Mouse (Mus musculus) CH12.LX (cell line): Measurements from ENCODE around the gene Mcrip1. TPM values are rescaled to one million over a fixed set of nuclear protein-coding genes. Genes with fewer than 3 reads are reported as not detected.

Source experiments
- DNase-seq: peaks from one replicate; pipeline ENCODE4 v3.0.0-alpha.2; 2013; ENCODE audit errors: extremely low read depth
- H3K27ac ChIP-seq: 2 replicates; pipeline ENCODE4 v1.5.1; 2012; ENCODE audit warnings: low read depth, mild to moderate bottlenecking, control low read depth, moderate library complexity; ENCODE audit not compliant: insufficient read depth
- H3K27me3 ChIP-seq: replicated peaks from 2 replicates; pipeline ENCODE3; 2012; ENCODE audit warnings: inconsistent platforms
- H3K36me3 ChIP-seq, 2 experiments: replicated peaks in 1 of 2; 2 replicates each; pipeline versions ENCODE3 to v1.6.1; 2012; ENCODE audit warnings: inconsistent platforms in 1 of 2, low read length in 1 of 2, mild to moderate bottlenecking in 1 of 2, mixed read lengths in 1 of 2, moderate library complexity in 1 of 2; ENCODE audit not compliant: control insufficient read depth in 1 of 2, insufficient read depth in 1 of 2
- H3K4me1 ChIP-seq, 2 experiments: 2 replicates each; pipeline ENCODE4 v1.6.1; 2012; ENCODE audit warnings: inconsistent platforms in 1 of 2, moderate library complexity in 1 of 2; ENCODE audit not compliant: insufficient read depth in 2 of 2, control insufficient read depth in 1 of 2
- H3K4me2 ChIP-seq: 2 replicates; pipeline ENCODE4 v1.6.1; 2012; ENCODE audit warnings: low read depth, mild to moderate bottlenecking, control low read depth; ENCODE audit not compliant: poor library complexity, insufficient read depth, severe bottlenecking
- H3K4me3 ChIP-seq, 3 experiments: fragments of 150-350 bp in 1 of 3; sonication (generic) in 1 of 3; replicated peaks in 1 of 3; 2 replicates each; pipeline versions ENCODE3 to v1.5.1; 2011 to 2012; ENCODE audit warnings: low read depth in 2 of 3, low read length in 2 of 3, mild to moderate bottlenecking in 2 of 3, moderate library complexity in 2 of 3, control low read depth in 1 of 3, improper control_type of control experiment in 1 of 3, inconsistent platforms in 1 of 3, mixed read lengths in 1 of 3; ENCODE audit not compliant: poor library complexity in 1 of 3
- H3K79me2 ChIP-seq: replicated peaks from 2 replicates; pipeline ENCODE4 v1.6.1; 2012; ENCODE audit warnings: mild to moderate bottlenecking, moderate library complexity; ENCODE audit not compliant: control insufficient read depth, poor library complexity, insufficient read depth, severe bottlenecking; ENCODE audit errors: extremely low read depth
- H3K9ac ChIP-seq: 2 replicates; pipeline ENCODE4 v1.6.1; 2012; ENCODE audit warnings: low read depth, mild to moderate bottlenecking, control low read depth, moderate library complexity; ENCODE audit not compliant: insufficient read depth
- H3K9me3 ChIP-seq: replicated peaks from 2 replicates; pipeline ENCODE3; 2012; ENCODE audit warnings: low read length, inconsistent platforms, mixed read lengths
- BHLHE40 ChIP-seq: IDR thresholded peaks from 2 replicates; pipeline ENCODE4 v1.6.1; 2011; ENCODE audit warnings: mild to moderate bottlenecking, low read depth, low read length, improper control_type of control experiment
- ELF1 ChIP-seq: IDR thresholded peaks from 2 replicates; pipeline ENCODE4 v1.6.1; 2014; ENCODE audit warnings: low read depth, mild to moderate bottlenecking, inconsistent platforms, low read length, improper control_type of control experiment
- GABPA ChIP-seq: IDR thresholded peaks from 2 replicates; pipeline ENCODE4 v1.6.1; 2012; ENCODE audit warnings: low read depth, low read length, improper control_type of control experiment, inconsistent platforms; ENCODE audit not compliant: insufficient replicate concordance
- HCFC1 ChIP-seq: IDR thresholded peaks from 2 replicates; pipeline ENCODE4 v1.6.1; 2012; ENCODE audit warnings: low read depth, mild to moderate bottlenecking, inconsistent platforms, low read length, improper control_type of control experiment
- JUN ChIP-seq: IDR thresholded peaks from 2 replicates; pipeline ENCODE4 v1.6.1; 2011; ENCODE audit warnings: low read depth, mild to moderate bottlenecking, low read length, improper control_type of control experiment, moderate library complexity; ENCODE audit not compliant: insufficient read depth
- KAT2A ChIP-seq: IDR thresholded peaks from 2 replicates; pipeline ENCODE4 v1.6.1; 2012; ENCODE audit warnings: low read length, improper control_type of control experiment, inconsistent platforms; ENCODE audit not compliant: insufficient replicate concordance
- MAZ ChIP-seq: IDR thresholded peaks from 2 replicates; pipeline ENCODE4 v1.6.1; 2012; ENCODE audit warnings: low read depth, mild to moderate bottlenecking, inconsistent platforms, low read length, improper control_type of control experiment, moderate library complexity
- MYC ChIP-seq: IDR thresholded peaks from 2 replicates; pipeline ENCODE4 v1.6.1; 2011; ENCODE audit warnings: low read depth, mild to moderate bottlenecking, improper control_type of control experiment, low read length
- NELFE ChIP-seq: IDR thresholded peaks from 2 replicates; pipeline ENCODE4 v1.6.1; 2011; ENCODE audit warnings: low read depth, low read length, improper control_type of control experiment
- PAX5 ChIP-seq: IDR thresholded peaks from 2 replicates; pipeline ENCODE4 v1.6.1; 2012; ENCODE audit warnings: low read length, inconsistent platforms, mixed read lengths
- POLR2A ChIP-seq: IDR thresholded peaks from 2 replicates; pipeline ENCODE4 v1.6.1; 2011; ENCODE audit warnings: low read depth, mild to moderate bottlenecking, improper control_type of control experiment, low read length
- RCOR1 ChIP-seq: conservative IDR thresholded peaks from 2 replicates; pipeline ENCODE4 v1.6.1; 2012; ENCODE audit warnings: low read depth, mild to moderate bottlenecking, inconsistent platforms, low read length, improper control_type of control experiment
- SIN3A ChIP-seq: IDR thresholded peaks from 2 replicates; pipeline ENCODE4 v1.6.1; 2012; ENCODE audit warnings: low read length, improper control_type of control experiment, inconsistent platforms
- ZC3H11A ChIP-seq: IDR thresholded peaks from 2 replicates; pipeline ENCODE4 v1.6.1; 2012; ENCODE audit warnings: low read depth, mild to moderate bottlenecking, inconsistent platforms, low read length, improper control_type of control experiment
- dilution Hi-C: fragments of 300-500 bp; cut with MboI; formaldehyde crosslinking; loops from 2 replicates; pipeline ENCODE4 v1.14.3; 2020; ENCODE audit warnings: low sequenced_read_pairs; ENCODE audit not compliant: extremely low pct_unique_long_range_greater_than_20kb, extremely low pct_ligation_motif_present
- in situ Hi-C: fragments of 300-500 bp; cut with MboI; formaldehyde crosslinking; loops from 3 replicates; pipeline ENCODE4 v1.14.3; 2019; ENCODE audit warnings: low sequenced_read_pairs, low pct_ligation_motif_present, low pct_unique_long_range_greater_than_20kb, mixed read lengths
- polyA plus RNA-seq: library from polyadenylated mRNA; unstranded; fragments of >175 nt; gene quantifications from 2 replicates; pipeline ENCODE4 v1.2.1, GENCODE M21; 2012; ENCODE audit warnings: low read depth; ENCODE audit not compliant: insufficient read length
- total RNA-seq, 2 experiments: library from RNA; depleted of rRNA; stranded (reverse); fragments of 300-350 nt in 1 of 2; fragments of >200 nt in 1 of 2; gene quantifications; 2 replicates each; pipeline ENCODE4 v1.2.3; 2012 to 2014

Mcrip1 gene
- total and polyA plus RNA-seq, 3 experiments, result 39.6 to 66.5 (median 46.2) TPM

GRCm38 (mm10) chr11:120527690-120528354 lies 21.7 kb downstream of the Mcrip1 start:
- Histone ChIP-seq H3K4me1 (peaks cover 0 to 14% of the 10 kb centered on the region in 2 experiments; a peak in 2 of 4 replicates), H3K79me2 (no peaks in the 10 kb centered on the region), H3K27ac (no peak overlapping the region), H3K4me2 (no peak overlapping the region), H3K9me3 (peaks cover 13% of the 10 kb centered on the region), H3K4me3 (no peak overlapping the region), H3K27me3 (peaks cover 18% of the 10 kb centered on the region), H3K36me3 (no peaks in the 10 kb centered on the region), H3K9ac (no peak overlapping the region)
- in situ Hi-C loops (no loop called here), dilution Hi-C loops (no loop called here)
- no peak for TF ChIP-seq PAX5
- TF ChIP-seq RCOR1, result no peak
- no peak for TF ChIP-seq SIN3A
- TF ChIP-seq KAT2A, result no peak
- no peak for TF ChIP-seq NELFE
- TF ChIP-seq JUN, result no peak
- no peak for DNase-seq

- Histone ChIP-seq H3K9ac (no peak overlapping the region), H3K4me3 (no peak overlapping the region), H3K4me1 (peaks cover 0 to 14% of the 10 kb centered on the region in 2 experiments; a peak in 2 of 4 replicates), H3K9me3 (peaks cover 14% of the 10 kb centered on the region), H3K79me2 (no peaks in the 10 kb centered on the region), H3K27ac (no peak overlapping the region), H3K27me3 (peaks cover 2% of the 10 kb centered on the region), H3K4me2 (no peak overlapping the region), H3K36me3 (no peaks in the 10 kb centered on the region)
- DNase-seq, result peak; percentile 87
- dilution Hi-C loops (no loop called here), in situ Hi-C loops (no loop called here)
- TF ChIP-seq BHLHE40 (no peak), RCOR1 (no peak), MAZ (no peak), POLR2A (peak; percentile 43; the same call in 1 of the 2 replicates), GABPA (no peak), HCFC1 (peak; percentile 51; the same call in 1 of the 2 replicates), ELF1 (peak; percentile 69), MYC (no peak), ZC3H11A (no peak)
Measured at GRCm38 (mm10) chr11:120525959-120526358, 23.6 kb downstream of the Mcrip1 start.
